ENCODE assay signal across 10 mouse cellular contexts in genomic region chr1:42242586-42243457, GRCm38 (mm10).
DNase-seq lines count a peak whose midpoint lies in the region; ATAC-seq and TF ChIP-seq lines count a peak whose summit lies in the region.
"Had no signal": no experiment of that assay in that cellular context is flagged by ENCODE, and none has a peak within 500 bp of the region (broad histone marks: within the 10 kb centered on the region; RNA-seq: fewer than 3 reads in every experiment).

No protein-coding gene starts in this region.

- no peak overlapping the region for H3K27ac ChIP-seq in heart, embryonic 12.5 days (ENCODE audit: poor library complexity, severe bottlenecking)
- no peak overlapping the region; the same call in 1 of the 2 replicates for H3K27ac ChIP-seq in cortical plate, adult 2 months (ENCODE audit: insufficient read depth, low read length)
- H3K27ac ChIP-seq in hindbrain, embryonic 13.5 days = peak overlapping the region; percentile 83
- peak overlapping the region; percentile 88 for H3K27ac ChIP-seq in midbrain, embryonic 14.5 days (replicated peaks; ENCODE audit: low read depth, low read length)

- no peak for ATAC-seq in heart, embryonic 12.5 days (ENCODE audit: insufficient number of reproducible peaks, low FRiP score)
- peak; percentile 68 for ATAC-seq in hindbrain, embryonic 13.5 days (ENCODE audit: low FRiP score)
- peak; percentile 15; the same call in 1 of the 2 replicates for ATAC-seq in midbrain, embryonic 14.5 days (ENCODE audit: low FRiP score, low TSS enrichment)

- 0 out of 2 replicates have a peak overlapping the region, but pooled peaks have one; percentile 13 for H3K4me2 ChIP-seq in heart, embryonic 12.5 days
- peak overlapping the region; percentile 47 for H3K4me2 ChIP-seq in hindbrain, embryonic 13.5 days
- peak overlapping the region; percentile 48 for H3K4me2 ChIP-seq in midbrain, embryonic 14.5 days (ENCODE audit: low read length)

- no peaks in the 10 kb centered on the region for H3K9me3 ChIP-seq in heart, embryonic 12.5 days (replicated peaks)
- no peaks in the 10 kb centered on the region for H3K9me3 ChIP-seq in hindbrain, embryonic 13.5 days
- no peaks in the 10 kb centered on the region for H3K9me3 ChIP-seq in midbrain, embryonic 14.5 days (ENCODE audit: control insufficient read depth, low read length)

- WGBS in heart, embryonic 12.5 days = 73% methylated on average over 14 of the region's 15 CpGs
- 23% methylated on average over 15 of the region's 15 CpGs for WGBS in hindbrain, embryonic 13.5 days
- WGBS in midbrain, embryonic 14.5 days = 19% methylated on average over 15 of the region's 15 CpGs

- H3K27me3 ChIP-seq in heart, embryonic 12.5 days (replicated peaks) = no peaks in the 10 kb centered on the region
- no peaks in the 10 kb centered on the region for H3K27me3 ChIP-seq in hindbrain, embryonic 13.5 days
- H3K27me3 ChIP-seq in midbrain, embryonic 14.5 days (ENCODE audit: control insufficient read depth, insufficient read depth, low read length) = no peaks in the 10 kb centered on the region

- TF ChIP-seq POLR2A in cortical plate, adult 2 months (IDR thresholded peaks at IDR 0.05; ENCODE audit: extremely low read depth, insufficient read depth, low read length) = no peak

- peaks cover 15% of the 10 kb centered on the region for H3K4me1 ChIP-seq in heart, embryonic 12.5 days (replicated peaks)
- no peaks in the 10 kb centered on the region; the same call in 1 of the 2 replicates for H3K4me1 ChIP-seq in cortical plate, adult 2 months (ENCODE audit: control insufficient read depth, insufficient read depth, low read length)
- peaks cover 27% of the 10 kb centered on the region for H3K4me1 ChIP-seq in hindbrain, embryonic 13.5 days (replicated peaks)
- H3K4me1 ChIP-seq in midbrain, embryonic 14.5 days (ENCODE audit: control insufficient read depth, insufficient read depth, low read length) = peaks cover 14% of the 10 kb centered on the region

- DNase-seq in heart, adult 18-20 months = no peak
- DNase-seq in midbrain, embryonic 14.5 days = peak; percentile 58
- no peak for DNase-seq in yolk sac, embryonic 10.5 days (ENCODE audit: low spot score)
- no peak for DNase-seq in lung, postnatal 4 days
- DNase-seq in frontal cortex, adult 2 months (ENCODE audit: extremely low spot score in 1 of 2, low spot score in 1 of 2) = no peak
- DNase-seq: cerebellum, adult 8-10 months; lung, adult 18-20 months had no signal

- H3K36me3 ChIP-seq in heart, embryonic 12.5 days = no peaks in the 10 kb centered on the region
- no peaks in the 10 kb centered on the region for H3K36me3 ChIP-seq in hindbrain, embryonic 13.5 days
- H3K36me3 ChIP-seq in midbrain, embryonic 14.5 days (ENCODE audit: control insufficient read depth, insufficient read depth, low read length) = no peaks in the 10 kb centered on the region

- no peak for TF ChIP-seq CTCF in cortical plate, adult 2 months (IDR thresholded peaks at IDR 0.05; ENCODE audit: extremely low read depth, insufficient read depth, low read length)

- H3K9ac ChIP-seq in heart, embryonic 12.5 days = no peak overlapping the region
- H3K9ac ChIP-seq in hindbrain, embryonic 13.5 days = no peak overlapping the region
- H3K9ac ChIP-seq in midbrain, embryonic 14.5 days (replicated peaks; ENCODE audit: low read length) = no peak overlapping the region; the same call in 1 of the 2 replicates

- H3K4me3 ChIP-seq in heart, embryonic 12.5 days = no peak overlapping the region
- H3K4me3 ChIP-seq in cortical plate, adult 2 months (ENCODE audit: insufficient read depth, low read length) = peak overlapping the region; percentile 27; the same call in 1 of the 2 replicates
- no peak overlapping the region for H3K4me3 ChIP-seq in hindbrain, embryonic 13.5 days
- H3K4me3 ChIP-seq in midbrain, embryonic 14.5 days (replicated peaks; ENCODE audit: low read depth, low read length) = no peak overlapping the region

Comparison
In these comparisons a context has a peak if more than half of its experiments do, and no peak if none do; other contexts are left out.
1. H3K27ac ChIP-seq: peak in hindbrain, embryonic 13.5 days (single experiment) and midbrain, embryonic 14.5 days (single experiment); none in heart, embryonic 12.5 days (single experiment) and cortical plate, adult 2 months (single experiment).
2. Peak in every context shown above with its lines, with median percentiles within 50 percentile points of each other: H3K4me2 ChIP-seq.